Mouse (Mus musculus) retina, adult 2 months (tissue): ENCODE measurements around the gene Pmvk.

Experiments
- DNase-seq: peaks from one replicate; pipeline ENCODE4 v3.0.0-alpha.2; 2012; ENCODE audit warnings: low read depth, low spot score

Pmvk gene

GRCm38 (mm10) chr3:89454401-89455177 is at the start of gene Pmvk:
Pmvk (plus strand) TSS chr3:89454541.
- no peak for DNase-seq

GRCm38 (mm10) chr3:89406887-89407286 is 47.5 kb upstream of the Pmvk start:
- DNase-seq = no peak

GRCm38 (mm10) chr3:89408448-89408847 is 45.9 kb upstream of the Pmvk start:
- DNase-seq = no peak

GRCm38 (mm10) chr3:89409701-89410100 is 44.6 kb upstream of the Pmvk start:
- no peak for DNase-seq

- DNase-seq = no peak
Observed at GRCm38 (mm10) chr3:89410864-89411263, 43.5 kb upstream of the Pmvk start.

GRCm38 (mm10) chr3:89411490-89412393 is 42.6 kb upstream of the Pmvk start, which contains the start of gene Flad1:
Flad1 (minus strand) TSS chr3:89411870.
- peak; percentile 100 for DNase-seq

GRCm38 (mm10) chr3:89416158-89416557 is 38.2 kb upstream of the Pmvk start:
- no peak for DNase-seq

- DNase-seq = no peak
Observed at GRCm38 (mm10) chr3:89417131-89417530, 37.2 kb upstream of the Pmvk start.

- no peak for DNase-seq
Observed at GRCm38 (mm10) chr3:89417840-89418169, 36.5 kb upstream of the Pmvk start.

GRCm38 (mm10) chr3:89418170-89418860 is 36.0 kb upstream of the Pmvk start, which contains the start of the genes Cks1b and Shc1:
Cks1b (minus strand) TSS chr3:89418383.
Shc1 (plus strand) TSS chr3:89418443.
- peak; percentile 80 for DNase-seq

- DNase-seq = no peak
Observed at GRCm38 (mm10) chr3:89418861-89419250, 35.5 kb upstream of the Pmvk start.

- no peak for DNase-seq
Observed at GRCm38 (mm10) chr3:89419571-89419970, 34.8 kb upstream of the Pmvk start.

GRCm38 (mm10) chr3:89419981-89420380 is 34.4 kb upstream of the Pmvk start:
- DNase-seq = no peak

GRCm38 (mm10) chr3:89420421-89420820 is 33.9 kb upstream of the Pmvk start:
- DNase-seq = no peak

GRCm38 (mm10) chr3:89421002-89421774 is 33.2 kb upstream of the Pmvk start:
- no peak for DNase-seq

- no peak for DNase-seq
Observed at GRCm38 (mm10) chr3:89421810-89422473, 32.4 kb upstream of the Pmvk start.

GRCm38 (mm10) chr3:89422556-89423205 is 31.7 kb upstream of the Pmvk start:
- no peak for DNase-seq

- DNase-seq = no peak
Observed at GRCm38 (mm10) chr3:89424416-89425140, 29.8 kb upstream of the Pmvk start.

GRCm38 (mm10) chr3:89425141-89425525 is 29.2 kb upstream of the Pmvk start:
- no peak for DNase-seq
